Mouse (Mus musculus): ENCODE results near the gene Aatk.

DNA sequence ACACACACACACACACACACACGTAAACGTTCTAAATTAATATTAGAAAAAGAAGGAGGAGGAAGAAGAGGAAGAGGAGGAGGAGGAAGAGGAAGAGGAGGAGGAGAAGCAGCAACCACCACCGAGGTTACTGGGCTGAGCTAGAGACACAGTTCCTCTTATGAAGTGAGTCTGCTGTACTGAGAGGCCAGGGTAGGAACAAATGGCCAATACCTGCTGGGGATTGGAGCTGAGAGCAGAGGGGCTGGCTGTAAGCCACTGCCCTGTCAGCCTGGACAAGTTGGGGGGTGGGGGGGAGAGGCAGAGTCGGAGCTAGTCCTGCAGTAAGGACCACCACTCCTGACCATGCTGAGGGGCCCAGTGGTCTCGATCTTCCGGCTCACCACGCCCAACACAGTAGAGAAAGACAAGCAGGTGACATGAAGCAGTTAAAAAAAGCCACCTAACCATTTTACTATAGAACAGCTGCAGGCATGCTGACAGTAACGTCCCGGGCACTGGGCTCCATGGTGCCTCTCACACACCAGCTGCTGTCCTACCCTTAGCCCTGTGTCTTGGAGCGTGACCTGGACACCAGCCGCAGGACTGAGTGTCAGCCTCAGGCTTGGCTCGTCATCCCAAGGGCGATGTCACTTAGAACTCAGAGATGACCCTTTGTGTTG is 17.2 kb upstream of the Aatk start:
- no peak for TF ChIP-seq ZNF384 (IDR thresholded peaks at IDR 0.05; ENCODE audit: low read depth, low read length)
- no peak for TF ChIP-seq CHD2 (IDR thresholded peaks at IDR 0.05; ENCODE audit: low read depth, low read length)
- no peak for TF ChIP-seq MAFK (IDR thresholded peaks at IDR 0.05; ENCODE audit: insufficient read depth, low read depth, low read length)
- TF ChIP-seq ZC3H11A (IDR thresholded peaks at IDR 0.05; ENCODE audit: borderline replicate concordance, low read depth, low read length) = no peak

Measured in ES-E14 (cell line).